8 mouse cellular contexts compared by ENCODE assay signal in the genomic region with DNA sequence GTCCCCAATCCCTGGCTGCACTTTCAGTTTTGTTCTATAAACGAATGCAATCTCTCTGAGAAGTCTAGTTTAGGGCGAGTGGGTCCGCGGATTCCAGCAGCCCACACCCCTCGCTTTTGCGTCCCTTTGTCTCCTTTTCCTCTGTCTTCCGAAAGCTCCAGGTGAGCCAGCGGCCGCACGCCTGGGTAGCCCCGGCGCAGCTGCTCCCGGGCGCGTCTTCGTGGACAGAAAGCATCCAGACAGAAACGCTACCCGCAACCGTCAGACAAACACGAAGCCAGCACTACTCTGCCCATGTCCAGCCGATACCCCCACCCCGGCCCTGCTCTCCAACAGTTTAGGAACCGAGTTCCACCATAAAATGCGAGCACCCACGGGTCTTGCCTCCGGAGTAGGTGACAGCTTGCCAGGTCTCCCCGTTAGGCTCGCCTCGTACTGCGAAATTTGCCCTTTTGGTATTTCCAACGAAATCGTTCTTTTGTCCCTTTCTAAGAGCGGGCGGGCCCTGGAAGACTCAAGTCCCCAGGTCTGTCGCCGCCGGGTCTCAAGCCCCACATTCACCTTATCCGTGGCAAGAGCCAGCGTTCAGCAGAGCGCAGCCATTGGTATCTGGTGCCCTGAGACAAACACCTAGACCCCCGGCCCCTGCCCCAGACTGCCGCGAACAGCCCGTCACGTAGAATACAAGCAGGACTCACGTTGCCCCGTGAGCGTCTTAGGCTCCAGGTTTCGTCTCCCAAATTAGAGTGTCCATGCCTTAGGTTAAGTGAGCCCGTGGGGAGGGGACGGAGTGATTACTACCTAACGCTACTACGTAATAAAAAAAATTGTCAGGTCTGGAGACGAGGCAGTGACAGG. TPM values are rescaled to one million over a fixed set of nuclear protein-coding genes. Genes with fewer than 3 reads are reported as not detected.
A peak's percentile ranks its signal among the peaks of the same experiment; 100 is the strongest.
DNase-seq lines count a peak whose midpoint lies in the region; ATAC-seq lines count a peak whose summit lies in the region.
"Had no signal": no experiment of that assay in that cellular context is flagged by ENCODE, and none has a peak within 500 bp of the region (broad histone marks: within the 10 kb centered on the region; RNA-seq: fewer than 3 reads in every experiment).

No protein-coding gene starts in this region.

- no peaks in the 10 kb centered on the region for H3K36me3 ChIP-seq in forebrain, embryonic 10.5 days (replicated peaks)
- H3K36me3 ChIP-seq in hindbrain, embryonic 16.5 days (ENCODE audit: control insufficient read depth, insufficient read depth, low read length): no peaks in the 10 kb centered on the region
- H3K36me3 ChIP-seq in liver, embryonic 16.5 days (ENCODE audit: control insufficient read depth, insufficient read depth): no peaks in the 10 kb centered on the region

- no peak overlapping the region for H3K9ac ChIP-seq in hindbrain, embryonic 16.5 days (ENCODE audit: low read depth, low read length)
- H3K9ac ChIP-seq in liver, embryonic 16.5 days (ENCODE audit: low read depth, low read length): no peak overlapping the region

- peaks cover 100% of the 10 kb centered on the region for H3K27me3 ChIP-seq in forebrain, embryonic 10.5 days (ENCODE audit: poor library complexity, severe bottlenecking)
- H3K27me3 ChIP-seq in hindbrain, embryonic 16.5 days (replicated peaks; ENCODE audit: control insufficient read depth, insufficient read depth, low read length): peaks cover 41% of the 10 kb centered on the region
- H3K27me3 ChIP-seq in liver, embryonic 16.5 days (ENCODE audit: control insufficient read depth, insufficient read depth, low read depth, low read length): peaks cover 93% of the 10 kb centered on the region

- H3K4me2 ChIP-seq in hindbrain, embryonic 16.5 days (ENCODE audit: low read length): 0 out of 2 replicates have a peak overlapping the region, but pooled peaks have one; percentile 10
- no peak overlapping the region for H3K4me2 ChIP-seq in liver, embryonic 16.5 days (ENCODE audit: low read depth, low read length)

- under 1% methylated on average over 54 of the region's 54 CpGs for WGBS in forebrain, embryonic 10.5 days
- WGBS in hindbrain, embryonic 16.5 days: under 1% methylated on average over 54 of the region's 54 CpGs
- WGBS in liver, embryonic 16.5 days (ENCODE audit: insufficient replicate concordance): 1% methylated on average over 54 of the region's 54 CpGs

- peaks cover 44% of the 10 kb centered on the region for H3K4me1 ChIP-seq in forebrain, embryonic 10.5 days
- peaks cover 9% of the 10 kb centered on the region for H3K4me1 ChIP-seq in hindbrain, embryonic 16.5 days (ENCODE audit: control insufficient read depth, insufficient read depth, low read depth, low read length)
- no peaks in the 10 kb centered on the region; the same call in 1 of the 2 replicates for H3K4me1 ChIP-seq in liver, embryonic 16.5 days (ENCODE audit: control insufficient read depth, low read depth, low read length)

- H3K9me3 ChIP-seq in forebrain, embryonic 10.5 days: no peaks in the 10 kb centered on the region
- no peaks in the 10 kb centered on the region for H3K9me3 ChIP-seq in hindbrain, embryonic 16.5 days (ENCODE audit: control insufficient read depth, low read length)
- no peaks in the 10 kb centered on the region for H3K9me3 ChIP-seq in liver, embryonic 16.5 days (replicated peaks; ENCODE audit: control insufficient read depth, low read length)

- DNase-seq in right cerebral cortex, postnatal 4 days: peak; percentile 34
- DNase-seq in right cerebral cortex, adult 18-20 months: no peak
- DNase-seq in forebrain, embryonic 10.5 days (ENCODE audit: extremely low spot score, low spot score): peak; percentile 66
- peak; percentile 21 for DNase-seq in yolk sac, embryonic 10.5 days (ENCODE audit: low spot score)

- H3K27ac ChIP-seq in forebrain, embryonic 10.5 days: 0 out of 2 replicates have a peak overlapping the region, but pooled peaks have one; percentile 36
- H3K27ac ChIP-seq in hindbrain, embryonic 16.5 days (ENCODE audit: low read depth, low read length): no peak overlapping the region
- no peak overlapping the region for H3K27ac ChIP-seq in liver, embryonic 16.5 days (ENCODE audit: low read length)

- peak; percentile 2; the same call in 1 of the 2 replicates for ATAC-seq in hindbrain, embryonic 16.5 days
- no peak for ATAC-seq in liver, embryonic 16.5 days (ENCODE audit: low read depth)
- ATAC-seq in megakaryocyte progenitor cell, adult 5-6 weeks (replicated peaks; ENCODE audit: poor library complexity): no peak

- peak overlapping the region; percentile 56 for H3K4me3 ChIP-seq in forebrain, embryonic 10.5 days
- no peak overlapping the region; the same call in none of the 2 replicates for H3K4me3 ChIP-seq in hindbrain, embryonic 16.5 days (ENCODE audit: low read length)
- 0 out of 2 replicates have a peak overlapping the region, but pooled peaks have one; percentile 10 for H3K4me3 ChIP-seq in liver, embryonic 16.5 days (ENCODE audit: low read depth, low read length)

RNA-seq across cellular contexts. Expression of a gene that starts 0.9 kb away (rescaled TPM):
- 2.5 and 4.8 TPM in 2 replicates for polyA plus RNA-seq in forebrain, embryonic 10.5 days (2016; fragmentation: Nextera tagmentation; extraction: Ambion mirVana)
- polyA plus RNA-seq in hindbrain, embryonic 16.5 days (2015; fragmentation: Nextera tagmentation; extraction: Ambion mirVana): 0.29 and 2.0 TPM in 2 replicates
- polyA plus RNA-seq in liver, embryonic 16.5 days (2015; fragmentation: Nextera tagmentation; extraction: Ambion mirVana): not detected in 2 replicates
- total RNA-seq in megakaryocyte progenitor cell, adult 5-6 weeks (2015): not detected in 2 replicates
- not detected in 2 replicates for total RNA-seq in megakaryocyte progenitor cell, adult 5-6 weeks (2017)
- polyA plus RNA-seq: large intestine, adult 2 months had no signal
